Mouse (Mus musculus): ENCODE results near the gene Dab2ip.

Gene Dab2ip

DNA sequence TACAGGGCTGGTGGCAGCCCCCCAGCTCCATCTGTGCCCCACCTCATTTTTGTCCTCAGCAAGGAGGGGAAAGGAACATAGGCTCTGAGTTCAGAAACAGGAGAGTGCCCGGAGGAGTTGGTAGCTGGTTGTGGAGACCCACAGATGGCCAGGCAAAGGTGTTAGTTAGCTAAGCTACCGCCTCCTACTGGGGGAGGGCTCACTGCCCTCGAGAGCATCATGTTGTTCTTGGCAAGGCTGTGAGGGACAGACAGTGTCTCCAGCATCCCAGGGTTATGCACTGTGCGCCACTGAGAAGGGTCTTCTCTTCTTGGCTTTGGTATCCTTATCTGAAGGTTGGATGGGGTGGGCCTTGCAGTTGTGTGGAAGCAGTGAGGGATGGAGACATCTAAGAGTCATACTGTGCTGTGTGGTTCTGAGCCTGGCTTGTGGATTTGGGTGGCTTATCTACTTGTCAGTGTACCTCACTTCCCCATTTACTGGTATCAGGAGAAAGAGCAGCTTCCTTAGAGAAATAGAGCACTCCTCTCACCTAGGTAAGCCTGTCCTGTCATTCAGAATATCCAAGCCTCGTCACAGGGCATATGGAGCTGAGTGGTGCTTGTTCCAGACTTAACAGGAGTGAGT is 66.4 kb downstream of the Dab2ip start:
- no peak for DNase-seq

DNA sequence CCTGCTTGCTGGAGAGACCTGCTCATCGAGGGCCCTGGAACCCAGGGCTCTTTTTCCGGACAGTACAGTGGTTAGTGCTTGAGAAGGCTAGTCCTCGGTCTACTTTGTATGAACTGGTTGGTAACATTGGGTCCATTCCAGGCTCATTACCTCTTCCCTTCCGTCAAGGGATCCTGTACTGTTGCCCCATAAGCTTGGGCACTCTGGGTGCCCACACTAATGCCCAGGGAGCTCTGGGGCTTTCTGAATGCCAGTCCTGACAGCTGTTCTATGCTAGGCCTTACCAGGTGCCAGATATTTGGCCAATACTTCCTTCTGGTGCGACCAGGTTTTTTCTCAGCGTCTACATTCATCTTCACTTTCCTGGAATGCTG is 66.9 kb downstream of the Dab2ip start:
- no peak for DNase-seq

DNA sequence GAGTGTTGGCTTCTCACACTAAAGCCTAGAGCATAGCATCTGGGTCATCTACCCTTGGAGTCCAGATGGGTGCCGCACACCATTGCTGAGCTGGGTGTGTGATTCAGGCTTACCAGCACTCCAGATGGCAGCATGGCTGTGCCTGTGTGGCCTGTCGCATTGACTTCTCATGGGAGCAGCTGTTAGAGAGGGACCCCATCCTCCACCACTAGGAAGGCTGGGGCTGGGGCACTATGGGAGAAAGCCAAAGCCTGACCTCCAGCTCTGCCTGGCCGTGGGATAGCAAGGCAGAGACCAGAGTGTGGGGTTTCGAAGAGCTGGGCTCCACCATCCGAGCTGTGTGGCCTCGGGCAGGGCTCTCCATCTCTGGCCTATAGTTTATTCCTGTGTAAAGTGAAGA is 67.5 kb downstream of the Dab2ip start:
- no peak for DNase-seq

DNA sequence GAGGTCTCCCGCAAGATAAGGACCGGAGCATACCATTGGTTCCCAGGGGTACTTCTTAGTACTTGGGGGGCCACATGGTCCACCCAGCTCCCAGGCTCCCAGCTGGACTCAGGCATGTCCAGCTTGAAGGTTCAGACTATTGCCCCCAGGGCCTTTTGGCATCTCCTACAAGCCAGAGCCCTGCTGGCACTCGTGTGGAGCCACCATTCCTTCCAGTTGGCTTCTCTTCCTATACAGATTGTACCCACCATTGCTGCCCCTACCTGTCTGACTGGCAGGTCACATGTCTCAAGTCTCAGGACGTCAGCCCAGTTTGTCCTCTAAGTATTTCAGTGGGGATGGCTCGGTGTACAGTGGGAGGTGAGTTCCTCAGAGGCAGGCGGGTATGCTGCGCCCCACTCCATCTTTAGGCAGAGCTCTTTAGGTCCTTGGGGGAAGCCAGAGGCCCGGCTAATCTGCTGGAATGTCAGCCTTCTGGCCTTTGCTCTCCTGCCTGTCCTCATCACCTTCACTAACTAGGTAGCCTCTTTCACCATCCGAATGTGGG is 68.2 kb downstream of the Dab2ip start:
- no peak for DNase-seq

DNA sequence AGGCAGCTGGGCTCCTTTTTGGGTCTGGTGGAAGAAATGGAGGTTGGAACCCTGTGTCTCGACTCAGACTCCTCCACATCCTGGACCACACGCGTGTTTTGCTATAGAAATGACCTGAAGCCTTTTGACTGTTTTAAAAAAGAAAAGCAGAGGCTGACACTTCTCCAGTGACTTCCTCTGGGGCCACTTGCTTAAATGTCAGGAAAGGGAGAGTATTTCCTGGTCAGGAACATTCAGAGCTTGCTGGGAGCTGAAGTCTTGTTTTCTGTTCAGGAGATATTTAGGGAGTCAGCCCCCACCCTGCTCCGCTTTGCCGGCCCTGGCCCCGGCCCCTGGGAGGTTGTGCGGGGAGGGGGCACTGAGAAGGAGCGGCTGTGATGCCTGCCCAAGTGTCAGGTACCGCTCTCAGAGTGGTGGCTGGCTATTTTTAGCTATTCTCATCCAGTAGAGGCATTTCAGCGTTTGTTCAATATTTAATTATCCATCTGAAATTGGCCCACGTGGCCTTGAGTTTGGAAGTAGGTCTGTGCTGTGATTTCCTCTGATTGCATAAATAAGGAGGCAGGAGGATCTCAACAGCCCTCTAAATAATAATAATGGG is 69.3 kb downstream of the Dab2ip start:
- DNase-seq: no peak

DNA sequence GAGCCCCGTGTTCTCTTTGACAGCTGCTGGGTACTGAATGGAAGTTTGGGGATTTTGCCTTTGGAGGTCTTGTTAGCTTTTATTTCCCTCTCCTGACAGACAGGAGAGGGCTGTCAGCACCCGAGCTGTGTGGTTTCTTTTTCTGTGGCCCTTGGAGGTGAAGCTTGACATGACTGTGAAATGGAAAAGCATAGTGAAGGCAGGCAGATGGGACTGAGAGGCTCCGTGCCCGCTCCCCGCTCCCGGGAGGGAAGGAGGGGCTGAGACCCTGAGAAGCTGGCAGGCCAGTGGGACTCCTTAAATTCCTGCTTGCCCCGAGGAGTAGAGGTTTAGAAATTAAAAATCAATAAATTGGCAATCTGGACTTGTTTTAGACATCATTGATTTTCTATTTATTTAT is 70.0 kb downstream of the Dab2ip start:
- no peak for DNase-seq

DNA sequence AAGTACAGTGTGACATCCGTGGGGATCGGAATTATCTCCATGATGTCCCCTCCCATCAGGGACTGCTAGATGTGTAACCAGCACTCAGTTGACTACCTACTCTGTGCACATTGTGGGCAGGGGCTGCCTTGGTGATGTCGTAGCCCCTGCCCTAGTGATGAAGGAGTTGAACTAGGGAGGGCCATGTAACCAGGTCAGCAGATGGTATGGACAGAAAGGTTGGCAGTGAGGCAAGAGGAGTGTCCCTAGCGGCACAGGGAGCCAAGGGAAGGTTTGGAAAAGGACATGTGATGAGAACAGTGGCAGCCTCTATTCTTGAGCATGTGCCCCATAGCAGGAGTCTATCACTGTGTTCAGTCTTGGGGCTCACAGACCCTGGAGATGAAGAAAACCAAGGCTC is 70.6 kb downstream of the Dab2ip start:
- DNase-seq: no peak

DNA sequence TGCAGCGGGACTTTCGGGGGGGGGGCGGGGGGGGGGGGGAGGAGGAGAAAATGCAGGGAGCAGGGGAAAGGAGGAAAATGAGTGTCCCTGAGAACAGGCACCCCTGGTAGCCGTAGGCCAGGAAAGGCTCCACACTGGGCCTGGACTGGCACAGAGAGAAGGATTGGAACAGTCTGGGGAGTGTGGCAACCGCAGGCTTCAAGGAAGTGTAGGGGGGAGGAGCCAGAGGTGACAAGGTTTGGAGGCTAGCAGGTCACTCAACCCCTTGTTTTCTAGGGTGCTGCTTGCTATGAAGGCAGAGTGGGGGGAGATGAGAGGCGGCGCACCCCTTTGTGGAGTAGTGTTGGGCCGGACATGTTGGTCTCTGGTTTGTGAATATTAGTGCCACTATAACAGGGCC is 71.1 kb downstream of the Dab2ip start:
- DNase-seq: no peak

- no peak for DNase-seq
Measured at GRCm38 (mm10) chr2:35633392-35633791, 75.3 kb downstream of the Dab2ip start.

DNA sequence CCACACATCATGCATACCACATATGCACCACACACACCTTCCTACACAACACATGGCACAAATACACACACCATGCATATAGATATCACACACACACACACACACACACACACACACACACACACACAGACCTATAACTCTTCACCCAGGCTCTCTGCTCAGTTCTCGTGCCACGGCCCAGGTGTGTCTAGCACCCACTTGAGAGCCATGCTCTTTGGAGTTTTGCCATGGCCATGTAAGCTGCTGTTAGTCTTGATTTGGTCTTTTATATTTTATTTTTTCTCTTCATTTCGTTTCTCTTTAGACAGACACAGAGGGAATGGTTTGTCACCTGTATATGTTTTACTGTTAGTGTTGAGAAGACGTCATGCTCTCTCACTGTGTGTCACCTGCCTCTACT is 76.9 kb downstream of the Dab2ip start:
- no peak for DNase-seq

DNA sequence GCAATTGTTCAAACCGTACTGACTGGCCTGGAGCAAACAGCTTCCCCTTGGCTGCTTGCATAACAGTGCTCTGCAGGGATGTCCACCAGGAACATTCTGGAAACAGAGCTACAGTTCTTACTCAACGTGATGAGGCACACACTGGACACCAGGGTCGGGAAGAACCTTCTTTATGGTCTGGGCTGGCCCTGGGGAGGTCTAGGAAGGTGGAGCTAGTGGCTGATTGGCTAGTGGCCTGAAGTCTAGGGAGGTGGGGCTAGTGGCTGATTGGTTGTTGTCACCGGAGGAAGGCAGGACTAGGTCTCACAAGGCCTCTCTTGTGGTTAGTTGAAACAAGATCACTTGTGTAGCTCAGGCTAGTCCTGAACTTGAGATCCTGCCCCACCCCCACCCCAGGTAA is 77.5 kb downstream of the Dab2ip start:
- DNase-seq: no peak

GRCm38 (mm10) chr2:35637880-35638535 is 79.9 kb downstream of the Dab2ip start:
- no peak for DNase-seq

DNA sequence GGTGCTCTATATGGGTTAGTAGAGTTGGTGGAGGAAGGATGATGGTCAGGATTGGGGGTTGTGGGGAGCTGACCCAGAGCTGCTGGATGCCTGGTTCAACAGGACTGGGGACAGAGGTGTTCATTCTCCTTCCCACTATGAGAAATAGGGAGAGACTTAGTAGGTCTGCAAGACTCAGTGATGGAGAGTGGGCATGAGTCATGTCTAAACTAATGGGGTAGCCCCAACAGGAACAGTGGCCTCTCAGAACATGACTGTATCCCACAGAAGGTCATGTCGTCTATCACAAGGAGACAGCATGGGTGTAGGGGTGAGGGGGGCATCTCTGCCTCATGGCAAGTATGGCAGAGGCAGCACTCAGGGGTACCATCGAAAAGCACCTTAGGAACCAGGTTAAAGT is 81.7 kb downstream of the Dab2ip start:
- no peak for DNase-seq

DNA sequence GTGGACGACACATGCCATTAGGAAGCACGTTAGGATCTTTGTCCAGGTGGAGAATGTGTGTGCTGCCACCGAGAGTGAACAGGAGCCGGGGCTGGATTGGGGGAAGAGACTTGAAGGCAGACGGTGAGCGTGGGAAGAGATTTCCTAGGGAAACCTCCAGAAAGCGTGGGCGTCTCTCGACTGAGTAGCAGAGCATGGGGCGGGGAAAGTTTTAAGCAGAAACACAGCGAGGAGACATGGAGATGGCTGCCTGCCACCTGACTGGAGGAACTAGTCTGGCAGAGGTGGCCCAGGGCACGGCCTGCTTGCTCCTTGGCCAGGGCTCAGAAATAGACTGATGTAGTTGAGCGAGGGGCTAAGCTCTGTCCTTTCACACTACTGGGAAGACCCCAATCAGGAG is 82.5 kb downstream of the Dab2ip start:
- DNase-seq: peak; percentile 80

GRCm38 (mm10) chr2:35642224-35642623 is 84.2 kb downstream of the Dab2ip start:
- DNase-seq: no peak

- DNase-seq: no peak
Measured at GRCm38 (mm10) chr2:35646553-35646952, 88.5 kb downstream of the Dab2ip start.

DNA sequence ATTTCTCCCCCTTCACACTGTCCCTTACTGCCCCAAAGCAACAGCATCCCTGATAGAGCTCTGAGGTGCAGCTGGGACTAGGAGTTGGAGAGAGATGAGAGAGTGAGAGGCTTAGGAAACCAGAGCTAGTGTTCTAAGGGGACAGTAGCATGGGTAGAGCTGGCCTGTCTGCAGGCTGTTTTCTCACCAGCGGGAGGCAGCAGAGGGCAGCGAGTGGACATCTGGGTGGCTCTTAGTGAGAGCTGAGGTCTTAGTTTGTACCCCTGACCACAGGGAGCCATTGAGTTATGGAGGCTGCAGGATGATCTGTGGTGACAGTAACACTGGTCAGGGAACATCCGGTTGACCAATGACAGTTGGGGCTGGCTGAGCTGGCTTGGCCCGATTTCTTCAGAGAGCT is 91.6 kb downstream of the Dab2ip start:
- DNase-seq: peak; percentile 85

- peak; percentile 77 for DNase-seq
Measured at GRCm38 (mm10) chr2:35651297-35651731, 93.2 kb downstream of the Dab2ip start.

DNA sequence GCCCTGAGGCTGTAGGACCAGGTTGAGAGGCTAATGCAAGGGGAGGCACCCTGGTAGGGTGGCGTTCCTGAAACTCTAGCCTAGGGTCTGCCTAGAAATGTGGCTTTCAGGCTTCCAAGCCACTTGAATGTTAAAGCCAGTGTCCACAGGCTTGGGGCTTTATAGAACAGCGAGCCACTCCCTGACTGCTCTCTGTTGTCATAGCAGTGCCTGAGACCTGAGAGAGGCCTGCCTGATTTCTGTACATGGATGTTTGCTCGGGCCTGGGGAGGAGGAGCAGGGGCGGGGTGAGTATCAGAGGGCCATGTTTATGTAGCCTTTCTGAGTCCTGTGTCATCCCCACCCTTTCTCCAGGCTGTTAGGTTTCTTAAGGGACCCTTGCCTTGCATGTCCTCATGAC is 94.9 kb downstream of the Dab2ip start:
- DNase-seq: no peak

- DNase-seq: no peak
Measured at GRCm38 (mm10) chr2:35654795-35655194, 96.7 kb downstream of the Dab2ip start.

GRCm38 (mm10) chr2:35655996-35656395 is 97.9 kb downstream of the Dab2ip start:
- DNase-seq: no peak

GRCm38 (mm10) chr2:35658311-35658710 is 100.2 kb downstream of the Dab2ip start:
- DNase-seq: no peak

DNA sequence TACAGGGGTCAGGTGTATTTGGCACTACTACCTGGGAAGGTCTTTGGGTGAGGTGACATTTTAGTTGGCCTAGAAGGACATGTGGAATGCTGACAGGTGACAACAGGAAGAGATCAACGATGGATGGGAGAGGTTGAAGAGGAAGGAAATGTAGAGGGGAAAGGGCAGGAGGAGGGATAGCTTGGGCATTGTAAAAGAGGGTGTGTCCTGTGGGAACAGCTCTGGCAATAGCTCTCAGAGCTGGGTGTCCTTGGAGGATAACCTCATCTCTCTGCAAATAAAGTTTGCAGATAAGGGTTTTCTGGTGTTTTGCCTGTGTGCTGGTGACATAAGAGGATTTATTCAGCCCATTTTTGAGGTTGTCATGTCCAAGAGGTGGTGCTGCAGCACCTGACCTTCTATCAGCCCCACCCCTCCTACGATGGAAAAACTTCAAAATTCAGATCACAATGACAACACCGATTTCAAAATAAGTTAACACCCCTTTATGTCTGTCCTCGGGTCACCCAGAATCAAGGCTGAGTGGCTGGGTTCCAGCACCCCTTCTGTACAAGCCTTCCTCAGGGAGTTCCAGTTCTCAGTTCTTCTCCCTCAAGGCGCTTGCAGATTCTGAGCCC is 101.6 kb downstream of the Dab2ip start:
- no peak for DNase-seq

DNA sequence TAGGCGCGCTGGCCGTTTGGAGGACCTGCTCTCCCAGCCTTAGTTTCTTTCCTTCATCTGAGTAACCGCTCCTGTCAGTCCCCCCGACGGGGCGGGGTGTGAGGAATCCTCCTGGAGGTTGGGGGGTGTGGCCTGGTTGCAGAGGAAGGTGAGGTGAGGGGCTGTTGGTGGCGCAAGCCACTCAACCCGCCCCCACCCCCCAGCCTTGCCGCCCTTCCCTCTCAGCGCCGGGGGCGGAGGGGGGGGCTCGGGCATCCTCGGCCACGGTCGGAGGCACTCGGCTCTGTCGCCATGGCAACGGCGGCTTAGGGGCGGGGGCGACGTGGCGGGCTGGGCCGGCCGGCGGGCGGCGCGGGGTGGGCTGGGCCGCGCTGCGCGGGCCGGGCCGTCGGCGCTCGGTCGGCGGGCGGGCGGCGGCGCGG is 102.9 kb downstream of the Dab2ip start:
- peak; percentile 91 for DNase-seq
